Mouse (Mus musculus) left cerebral cortex, adult 2 months (tissue): ENCODE measurements at regions not wholly inside any gene's neighbourhood (a gene's known extent, or its start where the extent isn't known, plus 50 kb on each side); places are given as distances from the start of the nearest gene placed in this dataset.

ENCODE experiments used
- DNase-seq, 2 experiments: peaks; one replicate each; pipeline ENCODE4 v3.0.0; 2021 to 2022; ENCODE audit warnings: low spot score in 2 of 2, mixed read lengths in 1 of 2; ENCODE audit errors: extremely low spot score in 1 of 2
- H3K27ac ChIP-seq: fragments of 200-600 bp; 2 replicates; pipeline ENCODE4 v1.8.1; 2022
- H3K4me3 ChIP-seq: fragments of 200-600 bp; 2 replicates; pipeline ENCODE4 v1.8.1; 2022
- CTCF ChIP-seq: fragments of 200-600 bp; IDR thresholded peaks from 2 replicates; pipeline ENCODE4 v1.8.1; 2022; ENCODE audit warnings: antibody characterized with exemption, mild to moderate bottlenecking, moderate library complexity
- intact Hi-C: fragments of 180-260 bp; cut with DNase I; formaldehyde crosslinking; loops from one replicate; pipeline ENCODE4 v1.15.1; 2025

DNA sequence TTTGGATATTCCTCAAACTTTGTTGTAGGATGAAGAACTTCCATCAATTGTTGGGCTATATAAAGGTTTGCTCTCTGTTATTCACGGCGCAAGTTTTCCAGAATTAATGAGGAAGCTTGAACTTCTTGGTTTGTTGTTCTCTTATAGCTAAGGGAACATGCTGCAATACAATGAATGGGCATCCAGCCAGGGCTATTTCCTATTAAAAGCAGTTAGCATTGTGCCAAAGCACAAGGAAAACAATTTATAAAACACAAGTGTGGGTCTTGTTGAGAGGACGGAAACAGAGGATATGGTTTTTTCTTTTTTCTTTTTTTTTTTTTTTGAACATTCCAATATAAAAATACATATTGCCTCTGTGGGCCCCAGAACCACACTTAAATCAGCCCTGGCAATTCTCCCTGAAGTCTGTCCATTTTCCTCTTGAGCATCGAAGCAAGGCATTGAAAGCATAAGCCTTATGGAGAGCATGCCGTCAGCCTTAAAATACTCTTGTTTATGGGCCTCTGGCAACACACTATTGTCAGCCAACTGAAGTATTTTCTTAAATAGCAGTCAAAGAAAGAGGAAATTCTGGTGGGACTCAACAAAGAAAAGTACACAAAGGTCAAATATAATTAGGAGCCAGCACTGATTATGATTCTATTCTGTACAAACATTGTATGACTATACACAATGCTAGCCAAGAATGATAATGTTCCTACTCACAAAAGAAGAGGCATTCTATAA, 158.6 kb downstream of the Fam198b start:
- intact Hi-C loops, result no loop called here
- TF ChIP-seq CTCF, result no peak
- H3K4me3 ChIP-seq, result no peak overlapping the region
- no peak overlapping the region for H3K27ac ChIP-seq
- no peak for DNase-seq

DNA sequence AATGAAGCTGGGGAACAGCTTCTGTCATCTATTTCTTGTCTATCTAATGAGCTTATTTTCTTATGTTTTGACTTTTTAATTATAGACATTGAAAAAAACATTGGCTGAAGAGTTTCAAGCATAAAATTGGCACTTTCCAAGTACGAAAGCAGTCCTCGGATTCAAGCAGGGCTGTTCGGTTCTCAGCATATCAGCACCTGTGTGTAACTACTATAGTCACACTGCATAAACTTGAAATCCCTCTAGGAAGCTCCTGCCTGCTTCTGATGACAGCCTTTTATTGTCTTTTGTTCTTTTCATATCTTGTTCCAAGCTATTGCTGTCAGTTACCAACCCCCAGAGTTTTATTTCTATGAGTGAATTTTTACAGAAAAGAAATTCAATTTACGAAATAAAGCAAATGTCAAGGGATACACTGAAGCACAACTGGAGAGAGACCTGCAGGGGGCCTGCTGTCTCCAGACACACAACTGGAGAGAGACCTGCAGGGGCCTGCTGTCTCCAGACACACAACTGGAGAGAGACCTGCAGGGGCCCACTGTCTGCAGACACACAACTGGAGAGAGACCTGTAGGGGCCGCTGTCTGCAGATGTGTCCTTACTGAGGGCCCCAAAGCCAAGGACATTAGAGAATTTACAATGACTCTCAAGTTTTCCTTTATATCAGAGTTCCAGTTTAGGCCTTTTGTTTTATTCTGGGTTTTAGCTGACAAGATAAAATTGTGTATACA, 165.3 kb downstream of the Fam198b start:
- no peak for DNase-seq
- intact Hi-C loops, result no loop called here
- no peak; the same call in 1 of the 2 replicates for TF ChIP-seq CTCF
- H3K27ac ChIP-seq, result no peak overlapping the region
- H3K4me3 ChIP-seq, result no peak overlapping the region

DNA sequence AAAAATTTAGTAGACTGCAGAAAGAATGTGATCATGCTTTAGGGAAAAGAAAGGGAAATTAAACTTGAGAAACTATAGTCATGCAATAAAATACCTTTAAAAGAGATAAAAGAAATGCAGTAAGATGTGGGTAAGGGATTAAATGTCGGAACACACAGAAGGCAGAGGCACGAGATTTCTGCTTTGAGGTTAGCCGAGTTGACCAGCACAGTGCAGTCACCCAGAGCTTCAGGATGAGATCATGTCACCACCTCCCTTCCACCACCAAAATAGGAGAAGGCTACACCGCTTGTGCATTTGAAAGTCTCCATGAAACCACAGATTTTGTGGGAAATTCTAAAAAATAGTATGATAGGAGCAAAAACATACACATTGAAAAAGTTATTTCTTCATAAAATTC, 166.6 kb downstream of the Fam198b start:
- intact Hi-C loops, result no loop called here
- no peak for TF ChIP-seq CTCF
- Histone ChIP-seq H3K4me3 (no peak overlapping the region), H3K27ac (no peak overlapping the region)
- DNase-seq, result no peak

DNA sequence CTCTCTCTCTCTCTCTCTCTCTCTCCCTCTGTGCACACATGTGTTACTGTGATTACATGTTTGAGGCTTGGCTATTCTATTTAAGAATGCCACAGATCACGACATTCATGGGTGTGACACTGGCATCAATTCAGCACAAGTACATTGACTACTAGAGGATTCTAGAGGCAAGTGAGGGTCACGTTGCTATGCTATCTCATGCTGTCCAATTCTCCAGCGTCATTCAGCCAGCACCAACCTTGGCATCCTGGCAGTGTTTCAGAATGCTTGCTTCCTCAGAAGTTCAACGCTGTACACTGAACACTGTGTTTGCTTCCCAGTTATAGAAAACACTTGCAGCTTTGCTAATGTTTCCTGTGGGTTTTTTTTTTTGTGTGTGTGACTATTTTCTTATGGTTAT, 167.6 kb downstream of the Fam198b start:
- DNase-seq, result no peak
- H3K4me3 ChIP-seq, result no peak overlapping the region
- no peak for TF ChIP-seq CTCF
- no peak overlapping the region for H3K27ac ChIP-seq
- intact Hi-C loops, result no loop called here

DNA sequence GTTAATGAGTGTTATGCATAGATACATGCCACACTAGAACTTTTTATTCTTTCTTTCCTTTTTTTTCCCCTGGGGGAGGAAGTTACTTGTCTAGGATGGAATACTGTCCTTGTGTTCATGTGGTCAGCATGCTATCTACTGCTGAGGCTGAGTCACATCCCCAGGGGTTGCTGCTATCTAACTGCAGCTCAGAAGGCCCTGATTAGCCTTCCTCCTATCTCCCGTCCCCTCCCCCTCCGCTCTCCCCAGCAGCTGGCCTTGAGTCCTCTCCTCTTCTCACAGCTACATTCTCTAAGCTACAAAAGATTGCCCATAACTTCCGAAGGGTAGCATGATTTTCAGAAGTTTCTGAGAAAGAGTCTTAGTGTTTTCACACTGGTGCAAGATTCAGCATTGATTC, 168.5 kb downstream of the Fam198b start:
- intact Hi-C loops, result no loop called here

DNA sequence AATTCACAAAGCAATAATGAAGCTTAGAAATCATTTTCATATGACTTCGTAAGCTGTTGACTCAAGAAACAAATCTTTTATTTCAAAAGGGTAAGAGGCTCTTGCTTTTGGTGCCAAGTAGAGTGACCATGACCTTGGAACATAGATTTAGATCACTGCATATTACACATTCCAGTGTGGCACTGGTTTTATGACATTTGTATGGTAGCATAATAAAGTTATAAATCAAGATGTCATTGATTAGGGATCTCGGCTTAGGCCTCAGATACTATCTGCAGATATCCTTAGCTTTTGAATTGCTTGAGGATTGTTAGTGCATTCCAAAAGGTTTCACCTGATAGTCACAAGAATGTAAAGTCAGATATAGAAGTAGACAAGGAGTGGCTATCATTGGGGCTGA, 169.1 kb downstream of the Fam198b start:
- no peak overlapping the region for H3K27ac ChIP-seq
- H3K4me3 ChIP-seq, result no peak overlapping the region
- intact Hi-C loops, result no loop called here
- DNase-seq, result no peak
- TF ChIP-seq CTCF, result no peak

More for the DNA sequence above, 168.5 kb downstream of the Fam198b start:
- Histone ChIP-seq H3K27ac (no peak overlapping the region), H3K4me3 (no peak overlapping the region)
- no peak for DNase-seq
- TF ChIP-seq CTCF, result no peak

DNA sequence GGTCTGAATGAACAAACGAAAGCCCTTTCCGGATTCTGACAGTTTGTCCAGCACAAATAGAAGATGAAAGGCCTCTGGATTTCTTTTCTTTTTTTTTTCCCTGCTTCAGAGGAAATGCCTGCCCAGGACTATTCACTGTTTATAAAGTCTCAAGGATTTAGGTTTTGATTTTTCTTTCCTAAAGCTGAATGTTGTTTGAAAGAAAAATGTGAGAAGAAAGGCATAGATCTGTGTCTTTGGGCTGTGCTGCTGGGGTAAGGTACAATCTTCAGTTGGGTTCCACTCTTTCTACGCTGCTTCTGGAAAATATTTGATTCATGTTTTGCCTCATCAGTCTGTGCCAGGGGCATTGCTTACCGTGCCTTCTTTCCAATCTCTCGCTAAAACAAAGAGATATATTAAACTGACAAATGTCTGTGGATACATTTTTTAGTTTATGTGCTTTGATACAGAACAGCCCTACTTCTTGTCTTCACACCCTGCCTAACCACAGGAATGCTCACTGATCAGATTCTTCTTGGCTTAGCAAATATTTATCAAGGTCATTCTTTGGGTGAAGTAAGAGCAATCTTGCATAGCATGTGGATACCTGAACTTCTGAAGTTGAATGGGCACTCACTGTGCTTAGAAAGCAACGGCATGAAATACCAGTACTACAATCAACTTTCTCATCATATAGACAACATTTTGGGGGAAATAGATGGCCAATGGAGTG, 172.5 kb downstream of the Fam198b start:
- H3K27ac ChIP-seq, result no peak overlapping the region
- intact Hi-C loops, result no loop called here
- no peak for DNase-seq
- no peak overlapping the region for H3K4me3 ChIP-seq
- TF ChIP-seq CTCF, result no peak

DNA sequence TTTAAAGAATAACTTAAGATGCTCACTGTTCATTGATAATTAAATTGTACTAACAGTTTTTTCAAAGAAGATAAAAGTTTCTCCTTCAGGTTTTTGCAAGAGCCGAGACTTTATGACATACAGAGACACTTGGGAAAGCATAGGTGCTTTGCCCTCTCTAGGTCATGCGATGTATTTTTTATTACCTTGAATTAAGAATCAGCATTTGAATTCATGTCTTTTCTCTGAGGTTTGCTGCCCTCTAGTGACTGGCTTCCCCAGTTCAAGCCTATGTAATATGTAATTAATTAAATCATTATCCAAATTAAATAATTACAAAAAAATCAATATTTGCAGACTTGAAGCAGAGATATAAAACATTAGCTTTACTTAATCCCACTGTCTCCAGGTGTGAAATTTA, 174.4 kb downstream of the Fam198b start:
- peak; percentile 46 to 51 for DNase-seq
- peak; percentile 90 for TF ChIP-seq CTCF
- intact Hi-C loops, result loop anchor here (1.0 kb wide), 2 partner anchors 175 to 204 kb away; no protein-coding TSS in a partner anchor

DNA sequence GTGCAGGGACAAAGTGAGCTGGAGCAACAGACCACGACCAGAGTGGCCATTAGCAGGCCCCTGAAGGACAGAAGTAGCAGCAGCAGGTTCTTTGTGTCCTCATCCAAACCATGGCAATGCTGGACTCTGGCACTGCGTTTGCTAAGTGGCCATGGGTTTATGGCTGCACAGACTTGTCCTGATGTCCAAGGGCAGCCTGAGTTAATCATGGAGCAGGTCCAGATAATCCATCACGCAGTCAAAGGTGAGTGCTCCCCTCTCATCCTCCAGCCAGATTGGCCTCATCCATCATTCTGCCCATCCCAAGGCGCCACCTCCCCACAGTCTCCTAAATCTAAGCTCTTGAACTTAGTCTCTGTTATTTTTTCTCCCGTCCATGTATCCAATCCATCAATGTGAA, 186.4 kb downstream of the Fam198b start:
- no peak for DNase-seq
- intact Hi-C loops, result no loop called here
- TF ChIP-seq CTCF, result no peak
- Histone ChIP-seq H3K27ac (no peak overlapping the region), H3K4me3 (no peak overlapping the region)

More for the DNA sequence above, 174.4 kb downstream of the Fam198b start:
- Histone ChIP-seq H3K27ac (no peak overlapping the region), H3K4me3 (no peak overlapping the region)

DNA sequence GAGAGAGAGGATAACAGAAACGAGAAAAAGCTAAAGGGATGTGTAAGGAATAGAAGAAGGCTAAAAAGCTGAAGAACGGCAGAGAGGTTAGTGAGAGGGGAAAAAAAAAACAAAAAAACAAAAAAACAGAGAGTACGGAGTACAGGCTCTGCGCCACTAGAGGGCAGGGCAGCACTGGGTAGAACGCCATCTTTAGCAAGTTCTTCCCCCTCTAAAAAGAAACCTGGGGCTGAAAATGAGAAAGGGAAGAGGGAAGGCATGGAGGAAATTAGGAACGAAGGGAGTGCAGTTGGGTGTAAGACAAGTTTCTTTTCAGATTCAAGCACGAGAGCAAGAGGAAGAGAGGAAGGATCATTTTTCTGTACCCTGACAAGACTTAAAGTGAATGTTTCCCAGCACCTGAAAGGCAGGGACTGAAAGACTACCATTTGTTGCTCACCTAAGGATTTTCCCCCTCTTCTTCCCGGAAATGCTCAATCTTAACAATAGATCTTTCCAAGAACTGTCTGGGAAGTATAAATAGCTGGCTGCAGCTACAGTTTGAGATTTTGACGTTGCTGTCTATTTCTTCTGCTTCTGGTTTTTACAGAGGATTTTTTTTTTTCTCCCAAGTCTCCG, 195.6 kb downstream of the Fam198b start:
- peak; percentile 90 for TF ChIP-seq CTCF
- DNase-seq, result peak; percentile 64 to 69
- H3K27ac ChIP-seq, result peak overlapping the region; percentile 81
- peak overlapping the region; percentile 38 for H3K4me3 ChIP-seq
- intact Hi-C loops, result loop anchor here (1.0 to 10.0 kb wide), 12 partner anchors 77 to 1847 kb away; partner anchors contain the start of gene Pdgfc

DNA sequence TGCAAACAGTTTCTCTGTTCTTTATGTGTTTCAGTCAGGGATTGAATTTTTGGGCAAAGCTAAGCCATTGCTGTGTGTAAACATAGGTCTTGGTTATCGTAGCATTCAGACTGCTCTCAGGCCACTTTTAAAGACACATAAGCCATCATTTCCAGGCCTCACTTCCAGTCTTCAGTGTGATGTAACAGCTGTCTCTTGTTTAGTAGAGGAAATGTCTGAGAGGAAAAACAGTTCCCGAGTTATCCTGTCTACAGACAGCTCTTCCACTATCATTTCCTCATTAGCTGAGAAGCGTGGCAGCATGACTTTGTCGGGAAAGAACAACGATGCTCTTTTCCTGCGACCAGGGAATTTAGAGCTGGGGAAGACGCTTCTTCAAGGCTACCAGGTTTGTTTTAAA, 196.9 kb downstream of the Fam198b start:
- intact Hi-C loops, result loop anchor here (2.0 to 10.0 kb wide), 8 partner anchors 76 to 1846 kb away; partner anchors contain the start of gene Pdgfc
- DNase-seq, result no peak
- no peak for TF ChIP-seq CTCF

More for the DNA sequence above, 196.9 kb downstream of the Fam198b start:
- Histone ChIP-seq H3K4me3 (no peak overlapping the region), H3K27ac (peak overlapping the region; percentile 81; the same call in 1 of the 2 replicates)
